Mouse (Mus musculus) heart, adult 2 months (tissue): Measurements from ENCODE around the gene Trim2.

Experiments
- CTCF ChIP-seq: fragments of 200-600 bp; IDR thresholded peaks from 2 replicates; pipeline ENCODE4 v1.8.1; 2022; ENCODE audit warnings: antibody characterized with exemption, mild to moderate bottlenecking, moderate library complexity
- POLR2A ChIP-seq: fragments of 200-500 bp; IDR thresholded peaks from 2 replicates; pipeline ENCODE4 v1.6.1; 2011; ENCODE audit warnings: mild to moderate bottlenecking, low read depth, low read length, control low read depth; ENCODE audit not compliant: insufficient read depth

DNA sequence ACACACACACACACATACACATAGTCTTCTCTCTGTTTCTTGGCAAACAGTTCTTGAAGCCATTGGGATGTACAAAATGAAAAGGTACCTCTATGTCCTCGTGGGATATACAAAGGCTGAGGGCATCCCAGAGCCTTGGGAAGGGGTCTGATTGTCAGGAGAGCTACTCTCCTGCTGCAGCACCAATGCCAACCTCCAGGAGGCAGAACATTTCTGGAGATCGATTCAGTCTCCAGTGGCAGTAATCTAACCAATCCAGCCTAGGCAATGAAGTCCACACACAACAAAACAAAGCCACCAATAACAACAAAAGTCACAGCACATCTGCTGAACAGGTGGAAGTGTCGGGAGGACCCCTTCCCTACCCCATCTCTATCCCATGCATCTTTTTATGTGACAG, 38.2 kb downstream of the Trim2 start:
- peak; percentile 28 for TF ChIP-seq CTCF
- TF ChIP-seq POLR2A: no peak
